Comparison of ENCODE assay signal across 10 mouse cellular contexts in the genomic region with DNA sequence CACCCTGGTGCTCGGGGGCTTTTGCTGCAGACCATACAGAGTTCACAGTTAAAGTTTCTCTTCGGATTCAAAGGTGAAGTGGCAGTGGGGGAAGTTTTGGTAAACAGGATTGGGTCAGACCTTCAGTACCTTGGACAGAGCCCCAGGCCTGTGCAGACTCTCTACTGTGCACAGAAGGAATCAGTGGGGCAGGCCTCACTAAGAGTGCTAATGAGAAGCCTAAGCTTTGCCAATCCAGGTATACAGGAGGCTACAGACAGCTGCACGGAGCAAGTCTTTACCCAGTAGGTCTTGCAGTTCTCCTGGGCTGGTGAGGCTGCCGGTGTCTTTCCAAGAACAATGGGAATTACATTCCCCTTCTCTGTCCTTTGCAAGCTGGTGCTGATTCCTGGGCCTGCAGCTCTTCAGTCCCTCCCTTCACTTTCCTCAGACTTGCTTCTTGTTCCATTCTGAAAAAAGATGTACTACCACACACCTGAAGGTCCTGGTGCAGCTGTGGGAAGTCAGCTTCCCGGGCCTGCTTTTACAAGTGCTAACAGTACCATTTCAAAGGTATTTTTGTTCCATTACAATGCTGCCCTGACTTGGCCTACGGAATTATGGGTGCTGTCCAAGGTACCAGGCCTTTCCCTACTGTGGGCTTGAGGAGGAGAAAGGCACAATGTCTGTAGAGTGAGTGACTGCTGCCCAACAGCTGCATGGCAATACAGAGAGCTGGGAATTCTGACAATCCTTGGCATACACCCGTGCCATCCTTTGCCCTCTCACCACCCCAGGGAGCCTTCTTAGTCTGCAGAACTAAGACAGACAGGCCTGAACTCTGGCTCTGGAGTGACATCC.
A peak's percentile ranks its signal among the peaks of the same experiment; 100 is the strongest.
DNase-seq lines count a peak whose midpoint lies in the region; TF ChIP-seq lines count a peak whose summit lies in the region.
"Had no signal": no experiment of that assay in that cellular context is flagged by ENCODE, and none has a peak within 500 bp of the region (broad histone marks: within the 10 kb centered on the region; RNA-seq: fewer than 3 reads in every experiment).

No protein-coding gene starts in this region.

- no peak for TF ChIP-seq CTCF in lung, adult 2 months (IDR thresholded peaks at IDR 0.05; ENCODE audit: insufficient read depth, low read length)

- peak; percentile 15 for DNase-seq in adrenal gland, postnatal 25 days
- DNase-seq in adrenal gland, adult 8-10 months = no peak
- peak; percentile 24 for DNase-seq in lung, postnatal 10 days
- DNase-seq in lung, adult 2 months = no peak
- peak; percentile 67 for DNase-seq in embryo, embryonic 10 days (ENCODE audit: low spot score)
- DNase-seq in mesoderm, embryonic 11.5 days (ENCODE audit: low read depth, low spot score) = peak; percentile 67
- no peak for DNase-seq in frontal cortex, postnatal 10 days (ENCODE audit: low spot score in 2 of 2)
- no peak for DNase-seq in gastrocnemius, adult 8-10 months (ENCODE audit: low spot score in 2 of 2)

- H3K4me3 ChIP-seq in lung, adult 2 months (replicated peaks; ENCODE audit: extremely low read depth, low read depth, low read length) = no peak overlapping the region
- H3K4me3 ChIP-seq: forebrain, embryonic 12.5 days; megakaryocyte, embryonic 14.5 days had no signal

- 40% methylated on average over 7 of the region's 7 CpGs for WGBS in lung, adult 2 months

- H3K4me1 ChIP-seq in lung, adult 2 months (ENCODE audit: control insufficient read depth, insufficient read depth, low read length) = no peaks in the 10 kb centered on the region
- H3K4me1 ChIP-seq: forebrain, embryonic 12.5 days had no signal

- TF ChIP-seq POLR2A in lung, adult 2 months (IDR thresholded peaks at IDR 0.05; ENCODE audit: borderline replicate concordance, extremely low read depth, low read depth, low read length) = no peak

Comparison
In these comparisons a context has a peak if more than half of its experiments do, and no peak if none do; other contexts are left out.
1. DNase-seq: peak in adrenal gland, postnatal 25 days (single experiment), lung, postnatal 10 days (single experiment), embryo, embryonic 10 days (single experiment) and mesoderm, embryonic 11.5 days (single experiment); none in adrenal gland, adult 8-10 months (single experiment), lung, adult 2 months (single experiment), frontal cortex, postnatal 10 days (0 of 2) and gastrocnemius, adult 8-10 months (0 of 2).